Mouse (Mus musculus) bone marrow, adult 2 months (tissue): ENCODE measurements around the gene Dennd2a.

Source experiments
- CTCF ChIP-seq: fragments of 200-500 bp; IDR thresholded peaks from 2 replicates; pipeline ENCODE4 v1.5.1; 2011; ENCODE audit warnings: low read length, control low read depth; ENCODE audit not compliant: control insufficient read depth, insufficient read depth
- POLR2A ChIP-seq: fragments of 200-500 bp; IDR thresholded peaks from 2 replicates; pipeline ENCODE4 v1.6.1; 2011; ENCODE audit warnings: low read depth, mild to moderate bottlenecking, control low read depth, low read length, borderline replicate concordance; ENCODE audit not compliant: control insufficient read depth

DNA sequence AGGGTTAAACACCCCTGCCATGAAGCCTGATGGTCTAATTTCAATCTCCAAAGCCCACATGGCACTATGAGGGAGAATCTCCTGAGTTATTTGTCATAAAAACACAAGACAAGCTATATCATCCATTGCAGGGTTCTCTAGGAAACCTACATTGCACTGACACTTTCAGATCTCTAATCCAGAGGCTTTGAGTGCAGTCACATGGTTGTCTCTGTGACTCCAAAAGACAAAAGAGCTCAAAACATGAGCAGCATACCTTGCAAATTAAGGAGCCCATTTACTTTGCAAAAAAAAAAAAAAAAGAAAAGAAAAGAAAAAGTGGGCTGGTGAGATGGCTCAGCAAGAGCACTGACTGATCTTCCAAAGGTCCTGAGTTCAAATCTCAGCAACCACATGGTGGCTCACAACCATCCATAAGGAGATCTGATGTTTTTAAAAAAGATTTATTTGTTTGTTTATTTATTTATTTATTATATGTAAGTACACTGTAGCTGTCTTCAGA lies 114.8 kb downstream of the Dennd2a start:
- TF ChIP-seq CTCF = no peak
- TF ChIP-seq POLR2A = no peak
